Mouse (Mus musculus): Measurements from ENCODE around the gene Knl1. TPM values are rescaled to one million over a fixed set of nuclear protein-coding genes. Genes with fewer than 3 reads are reported as not detected.

The Knl1 gene
- polyA plus RNA-seq (2021; fragmentation: Nextera tagmentation): 0.04 and 0.14 TPM in 2 replicates
- long read RNA-seq, experiment 1: 0 reads
- long read RNA-seq, experiment 2: 0 reads

GRCm38 (mm10) chr2:119046649-119047611, at the start of gene Knl1:
Knl1 (plus strand) TSS chr2:119047119.

GRCm38 (mm10) chr2:119028941-119029551, 17.9 kb upstream of the Knl1 start, which contains the start of gene Ccdc32:
Ccdc32 (minus strand) TSS chr2:119029393.

GRCm38 (mm10) chr2:119034656-119035396, 12.1 kb upstream of the Knl1 start, which contains the start of gene Rpusd2:
Rpusd2 (plus strand) TSS chr2:119034790.

GRCm38 (mm10) chr2:119112438-119113112, 65.7 kb downstream of the Knl1 start, which contains the start of gene Rad51:
Rad51 (plus strand) TSS chr2:119112793.

Other genes starting within 250 kb of the Knl1 start
- gene Knstrn, start 233.1 kb upstream of the Knl1 start, polyA plus RNA-seq (2021; fragmentation: Nextera tagmentation): 0.40 and 0.46 TPM in 2 replicates
- gene Ivd, start 185.2 kb upstream of the Knl1 start, polyA plus RNA-seq (2021; fragmentation: Nextera tagmentation): 40.6 and 52.2 TPM in 2 replicates
- gene Bahd1, start 146.7 kb upstream of the Knl1 start, polyA plus RNA-seq (2021; fragmentation: Nextera tagmentation): 3.6 and 3.8 TPM in 2 replicates
- gene Chst14, start 120.6 kb upstream of the Knl1 start, polyA plus RNA-seq (2021; fragmentation: Nextera tagmentation): 2.4 and 4.0 TPM in 2 replicates
- gene Ccdc32, start 17.7 kb upstream of the Knl1 start, polyA plus RNA-seq (2021; fragmentation: Nextera tagmentation): 91.7 and 102 TPM in 2 replicates
- 6.7 and 7.8 TPM in 2 replicates for gene Rpusd2, start 12.3 kb upstream of the Knl1 start, polyA plus RNA-seq (2021; fragmentation: Nextera tagmentation)
- 0.28 and 0.62 TPM in 2 replicates for gene Rad51, start 65.7 kb downstream of the Knl1 start, polyA plus RNA-seq (2021; fragmentation: Nextera tagmentation)
- gene Rmdn3, start 109.9 kb downstream of the Knl1 start, polyA plus RNA-seq (2021; fragmentation: Nextera tagmentation): 41.6 and 42.2 TPM in 2 replicates
- gene Gchfr, start 120.7 kb downstream of the Knl1 start, polyA plus RNA-seq (2021; fragmentation: Nextera tagmentation): 3.5 and 4.3 TPM in 2 replicates
- gene Gm14137, start 127.4 kb downstream of the Knl1 start, polyA plus RNA-seq (2021; fragmentation: Nextera tagmentation): 0.06 TPM in 1 of 2 replicates, not detected in the other
- gene Zfyve19, start 161.5 kb downstream of the Knl1 start, polyA plus RNA-seq (2021; fragmentation: Nextera tagmentation): 30.9 and 32.3 TPM in 2 replicates
- gene Dnajc17, start 161.7 kb downstream of the Knl1 start, polyA plus RNA-seq (2021; fragmentation: Nextera tagmentation): 18.3 and 19.4 TPM in 2 replicates
- gene Ppp1r14d, start 182.8 kb downstream of the Knl1 start, polyA plus RNA-seq (2021; fragmentation: Nextera tagmentation): not detected in 2 replicates
- gene Spint1, start 190.2 kb downstream of the Knl1 start, polyA plus RNA-seq (2021; fragmentation: Nextera tagmentation): 2.0 and 2.8 TPM in 2 replicates
- 9.0 and 10.5 TPM in 2 replicates for gene Rhov, start 224.2 kb downstream of the Knl1 start, polyA plus RNA-seq (2021; fragmentation: Nextera tagmentation)
- 14.4 and 14.7 TPM in 2 replicates for gene Vps18, start 241.6 kb downstream of the Knl1 start, polyA plus RNA-seq (2021; fragmentation: Nextera tagmentation)